Comparison of ENCODE assay signal across 8 mouse cellular contexts in genomic region chr11:67965242-67965883, GRCm38 (mm10). TPM values are rescaled to one million over a fixed set of nuclear protein-coding genes. Genes with fewer than 3 reads are reported as not detected.
DNase-seq lines count a peak whose midpoint lies in the region; ATAC-seq and TF ChIP-seq lines count a peak whose summit lies in the region.

TSS of gene Cfap52 (minus strand) at chr11:67965651.

- intact Hi-C loops in heart, postnatal 36 days (cut with DNase I), result loop anchor here (2.0 kb wide), 1 partner anchor 69 kb away; no protein-coding TSS in a partner anchor

- no peaks in the 10 kb centered on the region; the same call in 1 of the 2 replicates for H3K27me3 ChIP-seq in G1E (ENCODE audit: insufficient read depth, low read length)
- H3K27me3 ChIP-seq in forebrain, embryonic 16.5 days (replicated peaks; ENCODE audit: control insufficient read depth, insufficient read depth, low read length), result no peaks in the 10 kb centered on the region
- H3K27me3 ChIP-seq in neural tube, embryonic 14.5 days (ENCODE audit: control insufficient read depth, insufficient read depth, low read length), result no peaks in the 10 kb centered on the region
- H3K27me3 ChIP-seq in testis, adult 2 months (ENCODE audit: control insufficient read depth, insufficient read depth, low read length), result no peaks in the 10 kb centered on the region

- DNase-seq in G1E (ENCODE audit: low spot score), result peak; percentile 45
- DNase-seq in cerebellum, adult 18-20 months, result peak; percentile 87
- DNase-seq in heart, postnatal 36 days, result peak; percentile 77 to 81
- DNase-seq in layer of hippocampus, adult 18-20 months (ENCODE audit: low spot score in 2 of 2), result peak; percentile 84 to 93
- peak; percentile 77 to 82 for DNase-seq in lung, adult 18-20 months

- 7% methylated on average over 15 of the region's 15 CpGs for WGBS in forebrain, embryonic 16.5 days
- 7% methylated on average over 15 of the region's 15 CpGs for WGBS in neural tube, embryonic 14.5 days

- TF ChIP-seq CTCF in G1E (IDR thresholded peaks at IDR 0.05; ENCODE audit: low read depth, low read length), result no peak
- TF ChIP-seq CTCF in testis, adult 2 months (IDR thresholded peaks at IDR 0.05; ENCODE audit: control insufficient read depth, insufficient read depth, insufficient replicate concordance, low read depth, low read length), result no peak

- H3K9me3 ChIP-seq in G1E (replicated peaks), result no peaks in the 10 kb centered on the region
- H3K9me3 ChIP-seq in forebrain, embryonic 16.5 days (ENCODE audit: control insufficient read depth, low read length), result no peaks in the 10 kb centered on the region
- no peaks in the 10 kb centered on the region for H3K9me3 ChIP-seq in neural tube, embryonic 14.5 days (ENCODE audit: control insufficient read depth, low read length)

- peak within 1 kb of the TSS; percentile 81 for H3K9ac ChIP-seq in forebrain, embryonic 16.5 days (replicated peaks; ENCODE audit: low read depth, low read length)
- peak within 1 kb of the TSS; percentile 85 for H3K9ac ChIP-seq in neural tube, embryonic 14.5 days (replicated peaks; ENCODE audit: low read depth, low read length)

- H3K4me3 ChIP-seq in G1E (ENCODE audit: low read depth, low read length), result peak within 1 kb of the TSS; percentile 88
- H3K4me3 ChIP-seq in forebrain, embryonic 16.5 days (replicated peaks; ENCODE audit: low read length), result peak within 1 kb of the TSS; percentile 88
- peak within 1 kb of the TSS; percentile 78 for H3K4me3 ChIP-seq in neural tube, embryonic 14.5 days (ENCODE audit: low read depth, low read length)
- peak within 1 kb of the TSS; percentile 97 for H3K4me3 ChIP-seq in testis, adult 2 months (ENCODE audit: control insufficient read depth, low read depth, low read length)

- H3K4me2 ChIP-seq in forebrain, embryonic 16.5 days (ENCODE audit: low read length), result peak within 1 kb of the TSS; percentile 70
- peak within 1 kb of the TSS; percentile 96 for H3K4me2 ChIP-seq in neural tube, embryonic 14.5 days (ENCODE audit: low read depth, low read length)

- H3K4me1 ChIP-seq in G1E (ENCODE audit: insufficient read depth, low read depth, low read length), result peaks cover 18% of the 10 kb centered on the region
- H3K4me1 ChIP-seq in forebrain, embryonic 16.5 days (replicated peaks; ENCODE audit: control insufficient read depth, insufficient read depth, low read length), result peaks cover 19% of the 10 kb centered on the region
- peaks cover 5% of the 10 kb centered on the region; the same call in 1 of the 2 replicates for H3K4me1 ChIP-seq in neural tube, embryonic 14.5 days (ENCODE audit: control insufficient read depth, insufficient read depth, low read length)
- peaks cover 6% of the 10 kb centered on the region for H3K4me1 ChIP-seq in testis, adult 2 months (ENCODE audit: control insufficient read depth, insufficient read depth, low read length)

- TF ChIP-seq POLR2A in testis, adult 2 months (IDR thresholded peaks at IDR 0.05; ENCODE audit: control insufficient read depth, low read depth, low read length), result peak; percentile 84

- ATAC-seq in G1E (ENCODE audit: extremely low read depth, insufficient number of reproducible peaks, low FRiP score, poor library complexity, severe bottlenecking), result peak; percentile 61
- ATAC-seq in forebrain, embryonic 16.5 days, result peak; percentile 87
- peak; percentile 82 for ATAC-seq in neural tube, embryonic 14.5 days (ENCODE audit: low read depth)

- no peak within 1 kb of the TSS for H3K27ac ChIP-seq in forebrain, embryonic 16.5 days (ENCODE audit: low read length)
- no peak within 1 kb of the TSS for H3K27ac ChIP-seq in neural tube, embryonic 14.5 days (ENCODE audit: low read depth, low read length)
- H3K27ac ChIP-seq in testis, adult 2 months (ENCODE audit: control insufficient read depth, insufficient read depth, low read depth, low read length), result peak within 1 kb of the TSS; percentile 51; the same call in 1 of the 2 replicates

- H3K36me3 ChIP-seq in G1E (replicated peaks), result peaks cover 18% of the 10 kb centered on the region
- H3K36me3 ChIP-seq in forebrain, embryonic 16.5 days (ENCODE audit: control insufficient read depth, insufficient read depth), result no peaks in the 10 kb centered on the region
- no peaks in the 10 kb centered on the region for H3K36me3 ChIP-seq in neural tube, embryonic 14.5 days (ENCODE audit: control insufficient read depth, insufficient read depth, low read length)
- no peaks in the 10 kb centered on the region for H3K36me3 ChIP-seq in testis, adult 2 months (ENCODE audit: control insufficient read depth, insufficient read depth, low read length)

RNA-seq across cellular contexts. Expression of gene Cfap52, which starts in this region (rescaled TPM):
- not detected in 2 replicates for total RNA-seq in G1E (2014; fragmentation: Nextera tagmentation)
- not detected in 2 replicates for total RNA-seq in G1E (2017)
- polyA plus RNA-seq in G1E (2012), result not detected in 2 replicates
- polyA plus RNA-seq in forebrain, embryonic 16.5 days (2015; fragmentation: Nextera tagmentation; extraction: Ambion mirVana), result 1.8 and 2.3 TPM in 2 replicates
- not detected for total RNA-seq in heart, postnatal 36 days (2021)
- total RNA-seq in layer of hippocampus, adult 18-20 months (2021), result 1 to 10 TPM in 1 of 2 experiments, under 1 TPM in 1; 0.63 to 1.1 TPM
- 2.6 and 3.3 TPM in 2 replicates for polyA plus RNA-seq in neural tube, embryonic 14.5 days (2014; fragmentation: Nextera tagmentation; extraction: Ambion mirVana)
- 76.9 and 86.1 TPM in 2 replicates for polyA plus RNA-seq in testis, adult 2 months (2012; rRNA removed)

Comparison
In these comparisons a context has a peak if more than half of its experiments do, and no peak if none do; other contexts are left out.
1. RNA of gene Cfap52 (polyA plus RNA-seq): 76.9 to 86.1 TPM in testis, adult 2 months; 2.6 to 3.3 TPM in neural tube, embryonic 14.5 days, 1.8 to 2.3 TPM in forebrain, embryonic 16.5 days and not detected in G1E; every median in the first group is over 10 times any median in the second.
2. Peak in DNase-seq, ATAC-seq and H3K4me3 ChIP-seq in G1E; RNA of the gene not detected or under 1 TPM.
3. Peak in DNase-seq in heart, postnatal 36 days; RNA of the gene not detected or under 1 TPM.
4. Peak in every context shown above with its lines, with median percentiles within 50 percentile points of each other: ATAC-seq, DNase-seq and H3K4me3 ChIP-seq.